Mouse (Mus musculus): Measurements from ENCODE around the gene Rpl36. TPM values are rescaled to one million over a fixed set of nuclear protein-coding genes. Genes with fewer than 3 reads are reported as not detected.

The Rpl36 gene
- total RNA-seq, 4 experiments from 2014 or later = 576 to 726 (median 610) TPM

- no peak for DNase-seq (ENCODE audit: low spot score in 2 of 2)
These were observed 34.3 kb downstream of the Rpl36 start for GRCm38 (mm10) chr17:56647546-56647945.

- DNase-seq (ENCODE audit: low spot score in 2 of 2) = no peak
These were observed 38.6 kb downstream of the Rpl36 start for GRCm38 (mm10) chr17:56651801-56652200.

DNA sequence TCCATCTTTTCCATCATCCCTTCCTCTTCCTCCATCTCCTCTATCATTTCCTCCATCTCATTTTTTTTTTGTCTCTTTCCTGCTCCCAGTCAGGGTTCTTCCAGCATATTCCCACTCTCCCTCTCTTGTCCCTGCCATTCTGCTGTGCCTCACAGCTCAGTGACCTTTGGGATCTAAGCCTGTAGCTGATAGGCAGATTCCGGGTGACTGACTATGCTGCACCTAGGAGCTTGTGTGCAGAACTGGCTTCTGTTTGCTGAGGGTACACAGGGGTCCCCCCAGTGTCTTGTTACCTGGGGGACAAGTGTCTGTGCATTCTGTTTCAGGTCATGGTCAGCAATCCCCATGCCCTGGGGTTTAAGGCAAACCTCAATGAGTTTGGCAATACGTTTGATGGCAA lies 41.6 kb downstream of the Rpl36 start:
- no peak for DNase-seq (ENCODE audit: low spot score in 2 of 2)

- DNase-seq (ENCODE audit: low spot score in 2 of 2) = no peak
These were observed 42.1 kb downstream of the Rpl36 start for GRCm38 (mm10) chr17:56655311-56655710.

- DNase-seq (ENCODE audit: low spot score in 2 of 2) = no peak
These were observed 43.0 kb downstream of the Rpl36 start for GRCm38 (mm10) chr17:56656171-56656570.

DNA sequence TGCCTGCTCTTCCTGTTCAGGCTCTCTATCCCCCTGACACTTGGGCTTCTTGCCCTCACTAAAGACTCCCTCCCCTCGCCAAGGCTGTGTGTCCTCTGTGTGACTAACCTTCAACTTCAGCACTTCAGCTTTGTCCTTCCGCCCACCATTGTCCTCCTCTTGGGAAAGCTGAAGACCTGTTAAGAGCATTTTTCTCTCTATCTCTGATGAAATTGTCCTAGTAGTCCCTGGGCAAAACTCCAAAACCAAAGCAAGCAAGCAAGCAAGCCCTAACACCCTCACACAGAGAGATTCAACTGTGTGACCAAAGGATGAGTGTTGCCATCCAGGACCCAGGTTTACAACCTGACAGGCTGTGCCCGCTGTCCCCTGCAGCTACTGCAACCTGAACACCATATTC lies 50.4 kb downstream of the Rpl36 start:
- DNase-seq (ENCODE audit: low spot score in 2 of 2) = no peak

Other genes with a start within 250 kb of the Rpl36 start
- gene Ptprs, start 136.9 kb upstream of the Rpl36 start, total RNA-seq (2022) = 10 to 100 TPM; 25.5 to 38.3 (median 30.6) TPM
- gene Znrf4, start 101.0 kb upstream of the Rpl36 start, total RNA-seq (2022) = not detected
- gene Gm20219, start 59.0 kb upstream of the Rpl36 start, total RNA-seq (2022) = under 1 TPM; 0.31 to 0.83 (median 0.40) TPM
- gene Safb2, start 28.8 kb upstream of the Rpl36 start, total RNA-seq (2022) = 10 to 100 TPM; 19.7 to 30.7 (median 25.9) TPM
- gene Safb, start 28.6 kb upstream of the Rpl36 start, total RNA-seq (2022) = 10 to 100 TPM; 29.6 to 46.7 (median 37.6) TPM
- gene 2410015M20Rik, start 3.6 kb upstream of the Rpl36 start, total RNA-seq (2022) = 100 to 1,000 TPM; 119 to 142 (median 131) TPM
- gene Lonp1, start 13.5 kb downstream of the Rpl36 start, total RNA-seq (2022) = 10 to 100 TPM; 63.0 to 69.4 (median 67.5) TPM
- not detected for gene Catsperd, start 14.7 kb downstream of the Rpl36 start, total RNA-seq (2022)
- 10 to 100 TPM; 36.5 to 40.7 (median 39.7) TPM for gene Ranbp3, start 59.9 kb downstream of the Rpl36 start, total RNA-seq (2022)
- 100 to 1,000 TPM; 325 to 413 (median 358) TPM for gene Ndufa11, start 104.4 kb downstream of the Rpl36 start, total RNA-seq (2022)
- gene Vmac, start 104.6 kb downstream of the Rpl36 start, total RNA-seq (2022) = 1 to 10 TPM; 1.8 to 3.1 (median 2.4) TPM
- 1 to 10 TPM; 1.9 to 5.0 (median 3.5) TPM for gene Nrtn, start 144.1 kb downstream of the Rpl36 start, total RNA-seq (2022)
- gene Dus3l, start 151.3 kb downstream of the Rpl36 start, total RNA-seq (2022) = 10 to 100 TPM; 12.6 to 17.4 (median 15.4) TPM
- under 1 TPM in 1 of 4 experiments, not detected in 3; 0.12 TPM for gene Prr22, start 156.8 kb downstream of the Rpl36 start, total RNA-seq (2022)
- 1 to 10 TPM; 1.8 to 3.6 (median 2.5) TPM for gene Rfx2, start 217.6 kb downstream of the Rpl36 start, total RNA-seq (2022)